Mouse (Mus musculus): ENCODE data around the gene Tekt4.

DNA sequence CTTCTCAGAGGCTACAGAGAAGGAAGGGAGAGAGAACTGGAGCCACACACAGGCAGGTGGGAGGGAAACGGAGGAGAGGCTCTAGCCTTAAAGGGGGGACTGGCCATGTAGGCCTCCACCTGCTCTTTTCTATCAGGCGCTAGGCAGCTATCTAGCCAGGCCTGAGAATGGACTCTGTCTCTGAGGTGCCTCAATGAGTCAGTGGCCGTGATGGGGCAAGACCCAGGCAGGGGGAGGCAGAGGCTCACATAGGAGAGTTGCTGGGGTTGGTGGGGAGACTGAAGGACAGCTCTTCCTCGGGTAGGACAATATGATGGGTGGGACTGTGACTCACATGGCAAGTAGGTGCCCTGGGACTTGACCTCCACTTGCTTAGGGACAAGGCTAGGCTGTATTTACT is 4.1 kb upstream of the Tekt4 start:
- TF ChIP-seq CTCF (IDR thresholded peaks at IDR 0.05; ENCODE audit: extremely low read depth, insufficient read depth, insufficient read length, insufficient replicate concordance), result no peak
- TF ChIP-seq POLR2A (IDR thresholded peaks at IDR 0.05; ENCODE audit: low read depth, low read length), result no peak

Measured in spleen, adult 2 months (tissue).